Mouse (Mus musculus) midbrain, postnatal 0 days (tissue): Measurements from ENCODE around the gene Gm1113. TPM values are rescaled to one million over a fixed set of nuclear protein-coding genes. Genes with fewer than 3 reads are reported as not detected.

Source experiments
- ATAC-seq: fragments of 200-750 bp; cut with Nextera tagmentation; 2 replicates; pipeline ENCODE4 v1.8.0; 2017; ENCODE audit warnings: moderate number of reproducible peaks, mild to moderate bottlenecking, moderate TSS enrichment, moderate library complexity; ENCODE audit not compliant: low FRiP score
- DNase-seq: peaks from one replicate; pipeline ENCODE4 v3.0.0-alpha.2; 2015; ENCODE audit warnings: low spot score
- H3K27ac ChIP-seq: fragments of 300-500 bp; sonication (generic); 2 replicates; pipeline ENCODE4 v1.5.1; 2014; ENCODE audit warnings: low read depth, mild to moderate bottlenecking, low read length, mixed read lengths
- H3K27me3 ChIP-seq: fragments of 300-500 bp; sonication (generic); 2 replicates; pipeline ENCODE4 v1.6.1; 2014; ENCODE audit warnings: low read length, control low read depth, mixed read lengths; ENCODE audit not compliant: insufficient read depth
- H3K36me3 ChIP-seq: fragments of 300-500 bp; sonication (generic); 2 replicates; pipeline ENCODE4 v1.6.1; 2014; ENCODE audit warnings: low read length, control low read depth, mixed read lengths; ENCODE audit not compliant: insufficient read depth
- H3K4me1 ChIP-seq: fragments of 300-500 bp; sonication (generic); 2 replicates; pipeline ENCODE4 v1.6.1; 2014; ENCODE audit warnings: mild to moderate bottlenecking, control low read depth, antibody characterized with exemption, low read length, mixed read lengths; ENCODE audit not compliant: insufficient read depth
- H3K4me2 ChIP-seq: fragments of 300-500 bp; sonication (generic); 2 replicates; pipeline ENCODE4 v1.6.1; 2014; ENCODE audit warnings: low read depth, mild to moderate bottlenecking, low read length, mixed read lengths; ENCODE audit not compliant: poor library complexity, severe bottlenecking
- H3K4me3 ChIP-seq: fragments of 300-500 bp; sonication (generic); 2 replicates; pipeline ENCODE4 v1.5.1; 2014; ENCODE audit warnings: low read depth, mild to moderate bottlenecking, low read length, moderate library complexity
- H3K9ac ChIP-seq: fragments of 300-500 bp; sonication (generic); replicated peaks from 2 replicates; pipeline ENCODE4 v1.6.1; 2014; ENCODE audit warnings: mild to moderate bottlenecking, low read length, moderate library complexity, mixed read lengths; ENCODE audit not compliant: poor library complexity, severe bottlenecking
- H3K9me3 ChIP-seq: fragments of 300-500 bp; sonication (generic); 2 replicates; pipeline ENCODE4 v1.6.1; 2016; ENCODE audit warnings: low read length, control low read depth
- CTCF ChIP-seq: IDR thresholded peaks from 2 replicates; pipeline ENCODE4 v1.5.1; 2016; ENCODE audit warnings: antibody characterized with exemption, mild to moderate bottlenecking
- WGBS: fragments of 180-500 bp; shearing (Covaris S2); extraction: QIAGEN DNeasy Blood & Tissue Kit; methylation state at CpG from one replicate; pipeline ENCODE4 v1.1.7; 2014; 5-methylcytosine and 5-hydroxymethylcytosine counted together
- polyA plus RNA-seq: library from polyadenylated mRNA; unstranded; fragments of >200 nt; fragmentation: Nextera tagmentation; extraction: Ambion mirVana; gene quantifications from 2 replicates; pipeline ENCODE4 v1.2.1, GENCODE M21; 2015
- total RNA-seq: library from RNA; depleted of rRNA; stranded (reverse); fragments of >200 nt; gene quantifications from 2 replicates; pipeline ENCODE4 v1.2.3, GENCODE M21; 2014; rRNA removed

The Gm1113 gene
- not detected in 2 replicates for total RNA-seq
- polyA plus RNA-seq = not detected in 2 replicates

DNA sequence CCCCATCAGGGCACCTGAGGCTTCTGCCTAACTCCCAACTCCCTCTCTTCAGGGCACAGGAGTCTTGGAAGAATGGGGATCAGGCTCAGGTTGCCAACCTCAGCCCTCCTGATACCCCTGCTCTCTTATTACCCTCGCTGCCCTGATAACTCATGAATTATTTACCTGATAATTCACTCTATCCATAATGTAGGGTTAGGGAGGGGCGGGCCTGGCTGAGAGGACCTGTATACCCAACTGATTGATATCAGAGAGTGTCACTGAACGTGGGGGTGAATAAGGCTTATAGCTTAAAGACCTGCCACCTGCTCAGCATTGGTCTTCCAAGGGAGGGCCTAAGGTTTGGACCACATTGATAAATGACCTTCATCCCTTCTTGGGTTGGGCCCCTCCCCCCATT is at the start of gene Gm1113:
Gene Gm1113 (minus strand): TSS at position 101 of the 400 bp plus-strand sequence.
- 76% methylated on average over 3 of the region's 3 CpGs for WGBS
- no peak for DNase-seq
- ATAC-seq = no peak
- Histone ChIP-seq H3K9ac (no peak within 1 kb of the TSS), H3K27ac (no peak within 1 kb of the TSS), H3K4me1 (no peaks in the 10 kb centered on the region), H3K4me2 (no peak within 1 kb of the TSS), H3K36me3 (no peaks in the 10 kb centered on the region), H3K27me3 (no peaks in the 10 kb centered on the region), H3K4me3 (no peak within 1 kb of the TSS), H3K9me3 (no peaks in the 10 kb centered on the region)
- TF ChIP-seq CTCF = no peak

DNA sequence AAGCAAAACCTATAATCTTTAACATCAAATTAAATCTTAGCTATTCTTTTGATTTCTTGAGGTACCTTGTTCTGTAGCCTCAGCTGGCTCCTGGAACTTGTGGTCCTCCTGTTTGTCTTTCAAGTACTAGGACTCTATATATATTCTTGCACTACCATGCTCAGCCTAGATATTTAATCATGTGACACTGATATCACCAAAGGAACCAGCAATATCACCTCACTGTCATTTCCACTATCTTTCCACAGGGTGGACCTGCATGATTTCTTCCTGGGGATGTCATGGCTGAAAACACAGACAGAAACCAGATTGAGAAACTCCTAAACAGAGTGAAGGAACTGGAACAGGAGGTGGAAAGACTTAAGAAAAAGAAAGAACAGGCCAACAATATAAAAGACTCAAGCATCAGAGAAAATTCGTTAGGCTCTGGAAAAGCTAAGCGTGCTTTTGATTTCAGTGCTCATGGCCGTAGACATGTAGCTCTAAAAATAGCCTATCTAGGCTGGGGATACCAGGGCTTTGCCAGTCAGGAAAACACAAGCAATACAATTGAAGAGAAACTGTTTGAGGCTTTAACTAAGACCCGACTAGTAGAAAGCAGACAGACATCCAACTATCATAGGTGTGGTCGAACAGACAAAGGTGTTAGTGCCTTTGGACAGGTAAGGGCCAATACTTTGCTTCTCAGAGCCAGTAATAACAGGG is 46.6 kb upstream of the Gm1113 start:
- Histone ChIP-seq H3K9me3 (no peaks in the 10 kb centered on the region), H3K4me3 (no peak overlapping the region), H3K9ac (no peak overlapping the region), H3K27me3 (no peaks in the 10 kb centered on the region), H3K4me1 (no peaks in the 10 kb centered on the region), H3K27ac (no peak overlapping the region), H3K36me3 (peaks cover 27% of the 10 kb centered on the region), H3K4me2 (no peak overlapping the region)
- WGBS = 96% methylated on average over 5 of the region's 5 CpGs
- no peak for ATAC-seq
- no peak for TF ChIP-seq CTCF
- DNase-seq = no peak

DNA sequence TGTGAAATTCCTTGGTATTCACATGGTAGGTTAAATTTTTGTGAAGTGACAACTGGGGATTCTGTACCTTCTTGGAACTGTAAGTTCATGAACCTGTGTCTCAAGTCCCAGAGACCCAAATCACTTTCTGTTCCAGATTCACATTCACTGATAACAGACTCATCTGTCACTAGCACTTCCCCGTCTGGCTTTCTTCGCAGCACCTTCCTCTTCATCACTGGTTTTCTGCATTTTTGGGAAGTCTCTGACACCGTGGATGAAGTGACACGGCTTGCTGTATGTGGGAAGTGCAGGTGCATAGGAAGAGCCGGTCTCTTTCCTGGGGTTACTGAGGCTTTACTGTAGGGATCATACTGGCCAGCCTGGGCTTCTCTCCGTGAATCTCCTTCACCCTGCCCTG is 43.5 kb upstream of the Gm1113 start:
- 91% methylated on average over 6 of the region's 6 CpGs for WGBS
- H3K9me3 ChIP-seq = no peaks in the 10 kb centered on the region
- no peak for ATAC-seq
- H3K27me3 ChIP-seq = no peaks in the 10 kb centered on the region
- peaks cover 22% of the 10 kb centered on the region for H3K36me3 ChIP-seq
- no peak overlapping the region for H3K4me3 ChIP-seq
- peaks cover 5% of the 10 kb centered on the region; the same call in 1 of the 2 replicates for H3K4me1 ChIP-seq
- H3K27ac ChIP-seq = no peak overlapping the region
- no peak overlapping the region for H3K9ac ChIP-seq
- no peak overlapping the region for H3K4me2 ChIP-seq
- no peak for DNase-seq
- TF ChIP-seq CTCF = no peak

DNA sequence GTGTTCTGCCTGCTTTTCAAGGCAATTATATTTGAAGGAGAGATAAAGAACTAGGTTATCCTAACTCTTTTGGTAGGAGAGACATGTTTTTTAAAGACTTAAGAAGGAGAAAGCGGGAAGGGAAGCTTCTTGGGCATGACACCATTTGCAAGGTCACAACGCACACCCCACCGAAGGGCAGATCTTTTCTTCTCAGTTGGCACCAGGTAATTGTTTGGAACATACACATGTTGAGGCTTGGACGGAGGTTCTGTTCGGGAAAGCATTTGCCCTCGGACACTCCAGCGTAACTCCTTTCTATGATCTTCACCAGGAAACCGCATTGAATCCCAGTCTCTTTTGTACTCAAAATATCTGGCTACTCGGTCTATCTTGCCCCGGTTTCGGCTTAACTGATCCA is 43.0 kb upstream of the Gm1113 start:
- Histone ChIP-seq H3K27ac (no peak overlapping the region), H3K9me3 (no peaks in the 10 kb centered on the region), H3K4me3 (no peak overlapping the region), H3K4me2 (no peak overlapping the region), H3K9ac (no peak overlapping the region), H3K27me3 (no peaks in the 10 kb centered on the region), H3K36me3 (peaks cover 19% of the 10 kb centered on the region), H3K4me1 (peaks cover 5% of the 10 kb centered on the region; the same call in 1 of the 2 replicates)
- 90% methylated on average over 11 of the region's 11 CpGs for WGBS
- ATAC-seq (no peak), DNase-seq (no peak)
- TF ChIP-seq CTCF = no peak

DNA sequence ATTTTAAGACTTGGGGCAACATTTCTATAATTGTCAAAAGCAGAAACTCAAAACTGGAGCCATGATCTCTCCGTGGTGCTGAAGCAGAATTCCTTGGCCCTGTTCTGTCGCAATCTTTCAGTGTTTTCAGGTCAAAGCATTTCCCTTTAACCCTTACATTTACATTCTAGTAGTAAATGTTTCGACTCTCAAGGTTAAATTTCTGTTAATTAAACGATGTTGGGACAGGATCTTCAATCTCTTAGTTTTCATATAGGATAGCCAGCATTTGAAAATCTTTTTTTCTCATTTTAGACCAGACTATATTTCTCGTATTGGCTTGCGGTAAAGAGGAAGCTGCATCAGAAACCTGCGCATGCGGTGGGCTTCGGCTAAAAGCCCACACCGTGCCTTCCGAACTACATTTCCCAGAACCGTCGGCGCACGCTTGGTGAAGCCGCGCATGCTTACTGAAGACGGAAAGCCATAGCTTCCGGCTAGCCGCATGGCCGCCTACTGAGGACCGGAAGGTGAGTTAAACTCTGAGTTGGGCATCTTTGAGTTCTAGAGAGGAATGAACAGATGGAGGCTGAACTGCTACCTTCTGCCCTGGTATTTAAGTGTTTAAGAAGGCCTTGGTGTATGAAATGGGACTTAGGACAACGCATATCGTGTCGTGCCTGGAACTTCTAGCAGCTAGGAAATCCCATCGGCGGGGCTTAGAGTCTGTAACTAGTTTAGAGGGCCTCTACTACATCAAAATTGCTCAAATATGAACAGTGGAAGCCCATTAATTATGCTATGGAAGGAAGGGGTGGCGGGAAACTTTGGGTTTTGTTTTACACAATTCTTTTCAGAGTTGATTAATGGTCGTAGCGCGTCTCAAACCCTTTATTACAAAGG is 41.2 kb upstream of the Gm1113 start:
- peak overlapping the region; percentile 88 for H3K4me2 ChIP-seq
- H3K27me3 ChIP-seq = no peaks in the 10 kb centered on the region
- H3K36me3 ChIP-seq = peaks cover 13% of the 10 kb centered on the region
- H3K9me3 ChIP-seq = no peaks in the 10 kb centered on the region
- no peak for TF ChIP-seq CTCF
- peaks cover 5% of the 10 kb centered on the region; the same call in 1 of the 2 replicates for H3K4me1 ChIP-seq
- DNase-seq (peak; percentile 97), ATAC-seq (peak; percentile 88)
- WGBS = 2% methylated on average over 31 of the region's 31 CpGs
- peak overlapping the region; percentile 67 for H3K9ac ChIP-seq
- H3K4me3 ChIP-seq = peak overlapping the region; percentile 54
- H3K27ac ChIP-seq = peak overlapping the region; percentile 82
